8 mouse cellular contexts compared by ENCODE assay signal in genomic region chr10:120875672-120876463, GRCm38 (mm10). TPM values are rescaled to one million over a fixed set of nuclear protein-coding genes. Genes with fewer than 3 reads are reported as not detected.
A peak's percentile ranks its signal among the peaks of the same experiment; 100 is the strongest.
DNase-seq lines count a peak whose midpoint lies in the region; ATAC-seq and TF ChIP-seq lines count a peak whose summit lies in the region.

No protein-coding gene starts in this region.

- no peak for TF ChIP-seq EP300 in lung, postnatal 0 days (IDR thresholded peaks at IDR 0.05)

- 18% methylated on average over 26 of the region's 26 CpGs for WGBS in hindbrain, embryonic 11.5 days
- WGBS in lung, postnatal 0 days: 13% methylated on average over 26 of the region's 26 CpGs

- H3K27ac ChIP-seq in hindbrain, embryonic 11.5 days (ENCODE audit: low read depth, low read length): no peak overlapping the region
- no peak overlapping the region; the same call in none of the 2 replicates for H3K27ac ChIP-seq in lung, postnatal 0 days (ENCODE audit: low read length)

- no peaks in the 10 kb centered on the region for H3K36me3 ChIP-seq in hindbrain, embryonic 11.5 days (ENCODE audit: control insufficient read depth, insufficient read depth, low read length)
- no peaks in the 10 kb centered on the region for H3K36me3 ChIP-seq in lung, postnatal 0 days (ENCODE audit: insufficient read depth, low read length)

- peak; percentile 85 for DNase-seq in MEL-GATA-1-ER (ENCODE audit: extremely low read depth, low read depth)
- peak; percentile 74 for DNase-seq in cerebellum, adult 9-10 months
- DNase-seq in frontal cortex, adult 2 months (ENCODE audit: extremely low spot score in 1 of 2, low spot score in 1 of 2): peak; percentile 59 to 95
- DNase-seq in hindbrain, embryonic 11.5 days (ENCODE audit: low spot score): peak; percentile 95
- DNase-seq in layer of hippocampus, postnatal 10 days (ENCODE audit: low spot score in 2 of 2): peak; percentile 92
- peak; percentile 92 for DNase-seq in lung, postnatal 0 days (ENCODE audit: low spot score)
- peak; percentile 89 for DNase-seq in ovary, postnatal 14 days (ENCODE audit: low spot score)
- peak; percentile 72 for DNase-seq in thymus, postnatal 14 days

- H3K9me3 ChIP-seq in hindbrain, embryonic 11.5 days (ENCODE audit: control insufficient read depth, low read length): no peaks in the 10 kb centered on the region
- H3K9me3 ChIP-seq in lung, postnatal 0 days (ENCODE audit: low read length): no peaks in the 10 kb centered on the region

- peak; percentile 63; the same call in 1 of the 2 replicates for ATAC-seq in hindbrain, embryonic 11.5 days (ENCODE audit: low FRiP score)
- peak; percentile 90 for ATAC-seq in lung, postnatal 0 days

- TF ChIP-seq CTCF in lung, postnatal 0 days (IDR thresholded peaks at IDR 0.05): peak; percentile 99

- no peak overlapping the region for H3K4me2 ChIP-seq in hindbrain, embryonic 11.5 days (replicated peaks; ENCODE audit: low read depth, low read length)
- peak overlapping the region; percentile 48 for H3K4me2 ChIP-seq in lung, postnatal 0 days (replicated peaks; ENCODE audit: low read depth, low read length)

- no peaks in the 10 kb centered on the region for H3K27me3 ChIP-seq in hindbrain, embryonic 11.5 days (ENCODE audit: control insufficient read depth, insufficient read depth, low read length)
- H3K27me3 ChIP-seq in lung, postnatal 0 days (replicated peaks; ENCODE audit: insufficient read depth, low read length): no peaks in the 10 kb centered on the region

- no peak overlapping the region for H3K4me3 ChIP-seq in hindbrain, embryonic 11.5 days (ENCODE audit: low read depth, low read length)
- peak overlapping the region; percentile 10 for H3K4me3 ChIP-seq in lung, postnatal 0 days (ENCODE audit: low read depth, low read length)

- no peak overlapping the region for H3K9ac ChIP-seq in hindbrain, embryonic 11.5 days (ENCODE audit: low read depth, low read length)
- H3K9ac ChIP-seq in lung, postnatal 0 days (replicated peaks; ENCODE audit: low read depth): no peak overlapping the region

- no peaks in the 10 kb centered on the region for H3K4me1 ChIP-seq in hindbrain, embryonic 11.5 days (replicated peaks; ENCODE audit: control insufficient read depth, insufficient read depth, low read length)
- H3K4me1 ChIP-seq in lung, postnatal 0 days (ENCODE audit: insufficient read depth, low read depth, low read length): peaks cover 3% of the 10 kb centered on the region; the same call in 1 of the 2 replicates

RNA-seq across cellular contexts. Expression of gene Msrb3, which starts 23.0 kb away (rescaled TPM):
- polyA plus RNA-seq in frontal cortex, adult 2 months (2012; rRNA removed): 6.6 and 6.9 TPM in 2 replicates
- polyA plus RNA-seq in hindbrain, embryonic 11.5 days (2014; fragmentation: Nextera tagmentation; extraction: Ambion mirVana): 4.2 and 9.2 TPM in 2 replicates
- total RNA-seq in layer of hippocampus, postnatal 10 days (2021): 1 to 10 TPM; 4.7 to 5.3 TPM
- polyA plus RNA-seq in lung, postnatal 0 days (2015; fragmentation: Nextera tagmentation; extraction: Ambion mirVana): 18.5 and 18.8 TPM in 2 replicates
